Mouse (Mus musculus) hindbrain, embryonic 11.5 days (tissue): ENCODE results near the gene Ap4e1. TPM values are rescaled to one million over a fixed set of nuclear protein-coding genes. Genes with fewer than 3 reads are reported as not detected.

Experiments
- ATAC-seq: fragments of 200-750 bp; cut with Nextera tagmentation; 2 replicates; pipeline ENCODE4 v1.8.0; 2017; ENCODE audit warnings: mild to moderate bottlenecking, moderate TSS enrichment, moderate library complexity; ENCODE audit not compliant: low FRiP score
- DNase-seq: peaks from one replicate; pipeline ENCODE4 v3.0.0-alpha.2; 2015; ENCODE audit warnings: low spot score
- H3K27ac ChIP-seq: fragments of 300-500 bp; sonication (generic); 2 replicates; pipeline ENCODE4 v1.5.1; 2014; ENCODE audit warnings: mild to moderate bottlenecking, low read depth, low read length
- H3K27me3 ChIP-seq: fragments of 300-500 bp; sonication (generic); 2 replicates; pipeline ENCODE4 v1.6.1; 2014; ENCODE audit warnings: mild to moderate bottlenecking, low read length, moderate library complexity, mixed read lengths; ENCODE audit not compliant: control insufficient read depth, insufficient read depth
- H3K36me3 ChIP-seq: fragments of 300-500 bp; sonication (generic); 2 replicates; pipeline ENCODE4 v1.6.1; 2014; ENCODE audit warnings: mild to moderate bottlenecking, low read length, moderate library complexity, mixed read lengths; ENCODE audit not compliant: control insufficient read depth, insufficient read depth
- H3K4me1 ChIP-seq: fragments of 300-500 bp; sonication (generic); replicated peaks from 2 replicates; pipeline ENCODE4 v1.6.1; 2014; ENCODE audit warnings: low read length, mixed read lengths; ENCODE audit not compliant: control insufficient read depth, insufficient read depth
- H3K4me2 ChIP-seq: fragments of 300-500 bp; sonication (generic); replicated peaks from 2 replicates; pipeline ENCODE4 v1.6.1; 2014; ENCODE audit warnings: mild to moderate bottlenecking, low read depth, low read length
- H3K4me3 ChIP-seq: fragments of 300-500 bp; sonication (generic); 2 replicates; pipeline ENCODE4 v1.5.1; 2014; ENCODE audit warnings: low read depth, low read length
- H3K9ac ChIP-seq: fragments of 300-500 bp; sonication (generic); 2 replicates; pipeline ENCODE4 v1.6.1; 2014; ENCODE audit warnings: low read depth, low read length
- H3K9me3 ChIP-seq: fragments of 300-500 bp; sonication (generic); 2 replicates; pipeline ENCODE4 v1.6.1; 2016; ENCODE audit warnings: low read length; ENCODE audit not compliant: control insufficient read depth
- WGBS: fragments of 180-500 bp; shearing (Covaris S2); extraction: QIAGEN DNeasy Blood & Tissue Kit; methylation state at CpG from one replicate; pipeline ENCODE4 v1.1.7; 2014; 5-methylcytosine and 5-hydroxymethylcytosine counted together
- polyA plus RNA-seq: library from polyadenylated mRNA; unstranded; fragments of >200 nt; fragmentation: Nextera tagmentation; extraction: Ambion mirVana; gene quantifications from 2 replicates; pipeline ENCODE4 v1.2.1, GENCODE M21; 2014

Ap4e1 gene
- 11.1 and 11.3 TPM in 2 replicates for polyA plus RNA-seq

- DNase-seq, result peak; percentile 99
- Histone ChIP-seq H3K27me3 (no peaks in the 10 kb centered on the region), H3K36me3 (no peaks in the 10 kb centered on the region), H3K27ac (no peak within 1 kb of the TSS), H3K9ac (peak within 1 kb of the TSS; percentile 85), H3K4me3 (peak within 1 kb of the TSS; percentile 89), H3K9me3 (no peaks in the 10 kb centered on the region), H3K4me1 (peaks cover 5% of the 10 kb centered on the region; the same call in 1 of the 2 replicates), H3K4me2 (peak within 1 kb of the TSS; percentile 51)
- peak; percentile 90 for ATAC-seq
- WGBS, result under 1% methylated on average over 38 of the region's 40 CpGs
These were observed at the start of gene Ap4e1 for GRCm38 (mm10) chr2:127008469-127008998. Gene Ap4e1, plus strand, starts transcription at chr2:127008717.

GRCm38 (mm10) chr2:126961696-126962095 lies 46.8 kb upstream of the Ap4e1 start:
- H3K27me3 ChIP-seq, result no peaks in the 10 kb centered on the region
- H3K4me1 ChIP-seq, result no peaks in the 10 kb centered on the region
- no peaks in the 10 kb centered on the region for H3K36me3 ChIP-seq
- H3K4me2 ChIP-seq, result no peak overlapping the region
- no peak overlapping the region for H3K27ac ChIP-seq
- ATAC-seq, result no peak
- WGBS, result 83% methylated on average over 2 of the region's 2 CpGs
- no peak overlapping the region for H3K4me3 ChIP-seq
- no peaks in the 10 kb centered on the region for H3K9me3 ChIP-seq
- H3K9ac ChIP-seq, result no peak overlapping the region
- no peak for DNase-seq

GRCm38 (mm10) chr2:126977428-126977827 lies 31.1 kb upstream of the Ap4e1 start:
- H3K36me3 ChIP-seq, result no peaks in the 10 kb centered on the region
- H3K27me3 ChIP-seq, result no peaks in the 10 kb centered on the region
- ATAC-seq (no peak), DNase-seq (no peak)
- H3K4me2 ChIP-seq, result no peak overlapping the region
- H3K4me3 ChIP-seq, result no peak overlapping the region
- 77% methylated on average over 6 of the region's 6 CpGs for WGBS
- no peaks in the 10 kb centered on the region for H3K4me1 ChIP-seq
- no peak overlapping the region for H3K27ac ChIP-seq
- H3K9ac ChIP-seq, result no peak overlapping the region
- no peaks in the 10 kb centered on the region for H3K9me3 ChIP-seq

- no peak overlapping the region for H3K9ac ChIP-seq
- 65% methylated on average over 4 of the region's 4 CpGs for WGBS
- ATAC-seq, result no peak
These were observed 25.3 kb upstream of the Ap4e1 start for GRCm38 (mm10) chr2:126983221-126983620.

GRCm38 (mm10) chr2:126989919-126990318 lies 18.6 kb upstream of the Ap4e1 start:
- no peak overlapping the region for H3K4me3 ChIP-seq
- no peak overlapping the region for H3K9ac ChIP-seq
- H3K4me1 ChIP-seq, result no peaks in the 10 kb centered on the region
- H3K27ac ChIP-seq, result no peak overlapping the region
- H3K36me3 ChIP-seq, result no peaks in the 10 kb centered on the region
- 85% methylated on average over 6 of the region's 6 CpGs for WGBS
- no peaks in the 10 kb centered on the region for H3K9me3 ChIP-seq
- no peak for DNase-seq
- no peak overlapping the region for H3K4me2 ChIP-seq
- H3K27me3 ChIP-seq, result no peaks in the 10 kb centered on the region
- no peak for ATAC-seq

More at GRCm38 (mm10) chr2:126983221-126983620, 25.3 kb upstream of the Ap4e1 start:
- no peak for DNase-seq
- Histone ChIP-seq H3K36me3 (no peaks in the 10 kb centered on the region), H3K9me3 (no peaks in the 10 kb centered on the region), H3K4me1 (no peaks in the 10 kb centered on the region), H3K27ac (no peak overlapping the region), H3K4me3 (no peak overlapping the region), H3K27me3 (no peaks in the 10 kb centered on the region), H3K4me2 (no peak overlapping the region)

- H3K9me3 ChIP-seq, result no peaks in the 10 kb centered on the region
- 77% methylated on average over 12 of the region's 12 CpGs for WGBS
These were observed 15.8 kb upstream of the Ap4e1 start for GRCm38 (mm10) chr2:126992742-126993141.

GRCm38 (mm10) chr2:126994384-126995166 lies 13.9 kb upstream of the Ap4e1 start:
- H3K27ac ChIP-seq, result no peak overlapping the region
- DNase-seq (no peak), ATAC-seq (no peak)
- H3K4me3 ChIP-seq, result no peak overlapping the region
- H3K4me2 ChIP-seq, result no peak overlapping the region
- no peak overlapping the region for H3K9ac ChIP-seq
- H3K4me1 ChIP-seq, result no peaks in the 10 kb centered on the region
- no peaks in the 10 kb centered on the region for H3K9me3 ChIP-seq
- WGBS, result 90% methylated on average over 6 of the region's 6 CpGs
- no peaks in the 10 kb centered on the region for H3K36me3 ChIP-seq
- no peaks in the 10 kb centered on the region for H3K27me3 ChIP-seq

More at GRCm38 (mm10) chr2:126992742-126993141, 15.8 kb upstream of the Ap4e1 start:
- H3K4me2 ChIP-seq, result no peak overlapping the region
- H3K36me3 ChIP-seq, result no peaks in the 10 kb centered on the region
- no peak for ATAC-seq
- H3K4me3 ChIP-seq, result no peak overlapping the region
- no peak overlapping the region for H3K9ac ChIP-seq
- no peak for DNase-seq
- no peaks in the 10 kb centered on the region for H3K4me1 ChIP-seq
- H3K27ac ChIP-seq, result no peak overlapping the region
- no peaks in the 10 kb centered on the region for H3K27me3 ChIP-seq

GRCm38 (mm10) chr2:126996737-126997136 lies 11.8 kb upstream of the Ap4e1 start:
- Histone ChIP-seq H3K4me1 (no peaks in the 10 kb centered on the region), H3K4me3 (no peak overlapping the region), H3K27ac (no peak overlapping the region), H3K9me3 (no peaks in the 10 kb centered on the region), H3K4me2 (no peak overlapping the region), H3K9ac (no peak overlapping the region), H3K36me3 (no peaks in the 10 kb centered on the region), H3K27me3 (no peaks in the 10 kb centered on the region)
- WGBS, result 30% methylated on average over 5 of the region's 5 CpGs
- ATAC-seq, result no peak
- DNase-seq, result peak; percentile 59

GRCm38 (mm10) chr2:126998219-126998618 lies 10.3 kb upstream of the Ap4e1 start:
- Histone ChIP-seq H3K27ac (no peak overlapping the region), H3K4me2 (no peak overlapping the region), H3K27me3 (no peaks in the 10 kb centered on the region), H3K36me3 (no peaks in the 10 kb centered on the region), H3K4me3 (no peak overlapping the region), H3K4me1 (no peaks in the 10 kb centered on the region), H3K9ac (no peak overlapping the region), H3K9me3 (no peaks in the 10 kb centered on the region)
- DNase-seq (no peak), ATAC-seq (no peak)
- 74% methylated on average over 7 of the region's 7 CpGs for WGBS
